Mouse (Mus musculus) heart, adult 2 months (tissue): Measurements from ENCODE around the gene Btnl4. TPM values are rescaled to one million over a fixed set of nuclear protein-coding genes. Genes with fewer than 3 reads are reported as not detected.
"Not testable (repeated sequence)": the region's sequence is repeated elsewhere in the genome, so short reads cannot be mapped to it uniquely, and the experiment has no call there.

Experiments used
- DNase-seq, 2 experiments: peaks; one replicate each; pipeline ENCODE4 v3.0.0; 2021
- H3K27ac ChIP-seq: fragments of 200-600 bp; 2 replicates; pipeline ENCODE4 v1.8.1; 2022
- H3K27me3 ChIP-seq: fragments of 200-500 bp; 2 replicates; pipeline ENCODE4 v1.6.1; 2012; ENCODE audit warnings: mild to moderate bottlenecking, low read length, inconsistent platforms, mixed read lengths; ENCODE audit not compliant: control insufficient read depth, insufficient read depth
- H3K36me3 ChIP-seq: fragments of 200-500 bp; 2 replicates; pipeline ENCODE4 v1.6.1; 2012; ENCODE audit warnings: low read length, inconsistent platforms; ENCODE audit not compliant: control insufficient read depth, insufficient read depth
- H3K4me1 ChIP-seq: fragments of 200-500 bp; 2 replicates; pipeline ENCODE4 v1.6.1; 2011; ENCODE audit warnings: low read length; ENCODE audit not compliant: control insufficient read depth, insufficient read depth
- H3K4me3 ChIP-seq: fragments of 200-600 bp; 2 replicates; pipeline ENCODE4 v1.8.1; 2022
- H3K79me2 ChIP-seq: fragments of 200-500 bp; replicated peaks from 2 replicates; pipeline ENCODE4 v1.6.1; 2012; ENCODE audit warnings: mild to moderate bottlenecking, inconsistent platforms, low read length, moderate library complexity, mixed read lengths; ENCODE audit not compliant: control insufficient read depth, insufficient read depth
- H3K9ac ChIP-seq: fragments of 200-500 bp; 2 replicates; pipeline ENCODE4 v1.6.1; 2012; ENCODE audit warnings: low read depth, mild to moderate bottlenecking, control low read depth, inconsistent platforms, low read length, mixed read lengths
- CTCF ChIP-seq: fragments of 200-600 bp; IDR thresholded peaks from 2 replicates; pipeline ENCODE4 v1.8.1; 2022; ENCODE audit warnings: antibody characterized with exemption, mild to moderate bottlenecking, moderate library complexity
- EP300 ChIP-seq: fragments of 200-500 bp; IDR thresholded peaks from 2 replicates; pipeline ENCODE4 v1.6.1; 2011; ENCODE audit warnings: low read depth, low read length, control low read depth; ENCODE audit not compliant: insufficient read depth
- POLR2A ChIP-seq: fragments of 200-500 bp; IDR thresholded peaks from 2 replicates; pipeline ENCODE4 v1.6.1; 2011; ENCODE audit warnings: mild to moderate bottlenecking, low read depth, low read length, control low read depth; ENCODE audit not compliant: insufficient read depth
- WGBS: fragments of 180-500 bp; shearing (Covaris S2); methylation state at CpG from one replicate; pipeline ENCODE4 v1.1.7; 2018; 5-methylcytosine and 5-hydroxymethylcytosine counted together
- intact Hi-C: fragments of 180-260 bp; cut with DNase I; formaldehyde crosslinking; loops from one replicate; pipeline ENCODE4 v1.15.1; 2025
- polyA plus RNA-seq: library from polyadenylated mRNA; depleted of rRNA; stranded (reverse); fragments of >200 nt; gene quantifications from 2 replicates; pipeline ENCODE4 v1.2.3, GENCODE M21; 2012
- total RNA-seq, 2 experiments: library from RNA; stranded (reverse); gene quantifications; 2 replicates each; pipeline ENCODE4 v1.2.3; 2021

Btnl4 gene
- total and polyA plus RNA-seq, 3 experiments: not detected

DNA sequence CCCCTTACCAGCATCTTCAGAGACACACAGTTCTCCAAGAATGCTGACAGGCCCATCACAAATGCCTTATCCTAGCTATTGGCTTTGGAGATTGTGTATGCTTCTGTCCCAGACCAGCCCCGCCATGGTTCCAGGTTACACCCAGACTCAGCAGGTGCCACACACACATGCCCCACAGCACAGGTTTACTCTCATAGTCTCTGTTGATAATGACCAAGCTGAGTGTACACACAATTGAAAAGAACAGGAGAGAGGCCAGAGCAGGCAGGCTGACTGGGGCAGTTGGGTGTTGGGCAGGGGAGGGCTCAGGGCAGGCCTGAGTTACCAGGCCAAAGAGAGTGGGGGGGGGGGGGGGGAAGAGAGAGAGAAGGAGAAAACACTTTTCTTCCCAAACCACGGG lies 691 bp downstream of the Btnl4 start:
- H3K9ac ChIP-seq: no peak overlapping the region
- TF ChIP-seq CTCF: no peak
- TF ChIP-seq EP300: no peak
- TF ChIP-seq POLR2A: no peak
- 78% methylated on average over 1 of the region's 2 CpGs for WGBS
- no peak overlapping the region for H3K4me3 ChIP-seq
- H3K36me3 ChIP-seq: no peaks in the 10 kb centered on the region
- intact Hi-C loops: no loop called here
- H3K4me1 ChIP-seq: no peaks in the 10 kb centered on the region
- no peaks in the 10 kb centered on the region for H3K27me3 ChIP-seq
- H3K27ac ChIP-seq: no peak overlapping the region
- no peaks in the 10 kb centered on the region for H3K79me2 ChIP-seq
- DNase-seq: no peak

DNA sequence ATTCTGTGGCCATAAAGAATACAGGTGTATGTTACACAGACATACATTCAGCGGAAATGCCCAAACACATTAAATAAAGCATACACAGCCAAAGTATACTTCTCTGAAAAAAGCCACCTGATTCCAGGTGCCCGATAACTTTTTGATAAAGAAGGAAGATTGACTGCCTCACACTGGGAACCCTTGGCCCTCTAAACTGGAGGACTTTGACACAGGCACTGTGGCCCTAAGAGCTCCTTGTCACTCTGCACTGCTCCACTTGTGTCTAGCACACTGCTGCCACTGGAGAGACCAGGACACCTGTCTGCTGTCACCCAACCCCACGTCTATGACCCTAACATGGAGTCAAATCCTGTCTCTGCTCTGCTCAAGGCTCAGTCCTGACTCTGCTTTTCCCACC lies 2.1 kb downstream of the Btnl4 start:
- Histone ChIP-seq H3K36me3 (no peaks in the 10 kb centered on the region), H3K27me3 (no peaks in the 10 kb centered on the region), H3K9ac (no peak overlapping the region), H3K4me1 (no peaks in the 10 kb centered on the region), H3K79me2 (no peaks in the 10 kb centered on the region), H3K27ac (no peak overlapping the region), H3K4me3 (no peak overlapping the region)
- DNase-seq: no peak
- 67% methylated on average over 3 of the region's 3 CpGs for WGBS
- intact Hi-C loops: no loop called here
- TF ChIP-seq EP300 (no peak), CTCF (no peak), POLR2A (no peak)

DNA sequence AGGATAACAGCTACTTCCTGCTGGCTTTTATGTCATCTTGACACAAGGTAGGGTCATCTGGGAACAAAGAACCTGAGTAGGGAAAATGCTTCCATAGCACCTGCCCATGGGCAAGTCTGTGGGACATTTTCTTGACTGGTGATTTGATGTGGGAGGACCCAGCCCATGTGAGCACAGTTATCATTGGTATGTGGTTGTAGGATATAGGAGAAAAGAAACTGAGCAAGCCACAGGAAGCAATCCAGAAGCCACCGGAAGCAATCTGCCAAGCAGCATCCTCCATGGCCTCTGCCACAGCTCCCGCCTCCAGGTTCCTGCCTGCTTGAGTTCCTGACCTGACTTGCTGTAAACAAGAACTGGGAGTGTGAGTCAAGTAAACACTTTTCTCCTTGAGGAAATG lies 6.6 kb downstream of the Btnl4 start:
- Histone ChIP-seq H3K4me3 (no peak overlapping the region), H3K27ac (no peak overlapping the region), H3K9ac (no peak overlapping the region), H3K36me3 (no peaks in the 10 kb centered on the region), H3K79me2 (no peaks in the 10 kb centered on the region), H3K4me1 (no peaks in the 10 kb centered on the region), H3K27me3 (no peaks in the 10 kb centered on the region)
- intact Hi-C loops: no loop called here
- no peak for DNase-seq
- WGBS: 44% methylated on average over 2 of the region's 2 CpGs
- TF ChIP-seq POLR2A (no peak), CTCF (no peak), EP300 (no peak)

DNA sequence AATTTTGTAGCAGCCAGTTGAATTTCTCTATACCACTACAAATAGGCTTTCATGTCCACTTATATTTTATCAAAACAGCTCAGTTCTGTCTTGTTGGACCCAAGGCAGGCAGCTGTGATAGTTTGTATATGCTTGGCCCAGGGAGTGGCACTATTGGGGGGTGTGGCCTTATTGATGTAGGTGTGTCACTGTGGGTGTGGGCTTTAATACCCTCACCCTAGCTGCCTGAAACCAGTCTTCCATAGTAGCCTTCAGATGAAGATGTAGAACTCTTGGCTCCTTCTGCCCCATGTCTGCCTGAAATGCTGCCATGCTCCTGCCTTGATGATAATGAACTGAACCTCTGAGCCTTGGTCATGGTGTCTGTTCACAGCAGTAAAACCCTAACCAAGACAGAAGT lies 11.2 kb downstream of the Btnl4 start:
- H3K9ac ChIP-seq, H3K36me3 ChIP-seq, H3K79me2 ChIP-seq, H3K4me3 ChIP-seq, H3K4me1 ChIP-seq, H3K27ac ChIP-seq, H3K27me3 ChIP-seq, DNase-seq, intact Hi-C loops: not testable (repeated sequence)

DNA sequence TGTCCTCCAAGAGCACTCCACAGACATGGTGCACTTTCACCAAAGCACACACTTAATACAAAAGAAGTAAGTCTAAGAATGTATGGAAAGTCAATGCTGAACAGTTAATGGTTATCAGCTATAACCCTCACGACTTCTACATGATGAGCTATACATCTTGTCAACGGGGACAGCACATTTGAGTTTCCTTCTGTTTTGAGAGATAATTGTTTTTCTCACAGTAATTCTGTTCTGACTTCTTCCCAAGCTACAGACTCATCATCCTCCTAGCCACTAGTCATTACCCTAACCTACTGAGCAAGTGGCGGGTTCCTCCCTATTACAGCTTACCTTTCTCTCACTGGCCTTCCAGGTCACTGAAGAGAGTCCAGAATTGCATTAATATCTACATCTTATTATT lies 17.9 kb downstream of the Btnl4 start:
- no peak overlapping the region for H3K9ac ChIP-seq
- no peak for DNase-seq
- intact Hi-C loops: no loop called here
- H3K27ac ChIP-seq: no peak overlapping the region
- H3K27me3 ChIP-seq: 0 out of 2 replicates have a peak, but pooled peaks cover 3% of the 10 kb centered on the region
- no peaks in the 10 kb centered on the region for H3K4me1 ChIP-seq
- no peaks in the 10 kb centered on the region for H3K79me2 ChIP-seq
- WGBS: 75% methylated on average over 3 of the region's 3 CpGs
- H3K36me3 ChIP-seq: no peaks in the 10 kb centered on the region
- H3K4me3 ChIP-seq: no peak overlapping the region
- no peak for TF ChIP-seq EP300
- TF ChIP-seq CTCF: no peak
- no peak for TF ChIP-seq POLR2A

DNA sequence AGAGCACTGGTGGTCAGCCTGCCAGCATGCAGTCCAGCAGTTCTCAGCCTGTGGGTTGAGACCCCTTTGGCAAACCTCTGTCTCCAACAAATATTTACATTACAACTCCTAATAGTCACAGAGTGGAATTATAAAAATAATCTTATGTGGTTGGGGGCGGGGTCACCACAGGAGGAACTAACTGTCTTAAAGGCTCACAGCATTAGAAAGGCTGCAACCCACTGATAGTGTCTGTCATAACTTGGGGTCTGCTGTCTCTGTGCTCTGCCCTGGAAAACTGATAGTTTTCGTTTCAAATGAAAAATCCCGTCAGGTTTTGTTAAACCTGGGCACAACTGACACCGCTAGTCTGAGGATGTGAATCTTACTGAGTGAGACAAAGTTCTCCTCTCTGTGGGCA lies 19.4 kb downstream of the Btnl4 start:
- 67% methylated on average over 4 of the region's 4 CpGs for WGBS

DNA sequence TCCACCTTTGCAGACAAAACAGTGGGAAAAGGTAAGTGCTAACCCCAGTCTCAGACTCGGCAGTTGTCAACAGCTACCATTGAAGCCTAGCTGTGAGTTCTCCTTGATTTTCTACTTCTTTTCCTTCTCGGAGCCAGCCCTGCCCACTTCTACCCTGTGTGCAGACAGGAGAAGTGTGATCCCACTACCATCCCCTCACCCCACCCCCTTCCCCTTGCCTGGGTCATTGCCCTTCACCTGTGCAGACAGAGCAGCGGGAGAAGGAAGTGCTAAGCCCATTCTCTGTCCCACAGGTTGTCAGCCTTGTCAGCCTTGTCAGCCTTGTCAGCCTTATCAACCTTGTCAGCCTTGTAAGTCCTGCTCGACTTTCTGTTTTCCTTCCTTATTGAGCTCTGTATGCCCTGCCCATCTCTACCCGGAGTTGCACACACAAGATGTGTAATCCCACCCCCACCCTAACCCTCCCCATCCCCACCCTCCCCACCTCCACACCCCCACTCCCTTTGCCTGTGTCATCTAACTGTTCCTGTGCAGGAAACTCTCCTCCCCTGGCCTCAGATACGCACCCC lies 28.6 kb downstream of the Btnl4 start:
- Histone ChIP-seq H3K36me3 (no peaks in the 10 kb centered on the region), H3K4me1 (no peaks in the 10 kb centered on the region), H3K9ac (no peak overlapping the region), H3K27ac (no peak overlapping the region), H3K79me2 (no peaks in the 10 kb centered on the region), H3K4me3 (no peak overlapping the region), H3K27me3 (no peaks in the 10 kb centered on the region)
- TF ChIP-seq POLR2A (no peak), EP300 (no peak), CTCF (no peak)
- intact Hi-C loops: no loop called here
- DNase-seq: no peak
- 29% methylated on average over 6 of the region's 6 CpGs for WGBS

More for the DNA sequence above, 19.4 kb downstream of the Btnl4 start:
- DNase-seq: no peak
- no peaks in the 10 kb centered on the region for H3K36me3 ChIP-seq
- TF ChIP-seq EP300: no peak
- no peak for TF ChIP-seq POLR2A
- no peak for TF ChIP-seq CTCF
- no peak overlapping the region for H3K9ac ChIP-seq
- intact Hi-C loops: no loop called here
- no peak overlapping the region for H3K27ac ChIP-seq
- H3K4me3 ChIP-seq: no peak overlapping the region
- 0 out of 2 replicates have a peak, but pooled peaks cover 3% of the 10 kb centered on the region for H3K27me3 ChIP-seq
- no peaks in the 10 kb centered on the region for H3K4me1 ChIP-seq
- H3K79me2 ChIP-seq: no peaks in the 10 kb centered on the region
